Mouse (Mus musculus): ENCODE measurements around the gene Akp3. TPM values are rescaled to one million over a fixed set of nuclear protein-coding genes. Genes with fewer than 3 reads are reported as not detected.

Akp3 gene
- polyA plus RNA-seq (2017; shearing (Covaris generic)), result not detected

DNA sequence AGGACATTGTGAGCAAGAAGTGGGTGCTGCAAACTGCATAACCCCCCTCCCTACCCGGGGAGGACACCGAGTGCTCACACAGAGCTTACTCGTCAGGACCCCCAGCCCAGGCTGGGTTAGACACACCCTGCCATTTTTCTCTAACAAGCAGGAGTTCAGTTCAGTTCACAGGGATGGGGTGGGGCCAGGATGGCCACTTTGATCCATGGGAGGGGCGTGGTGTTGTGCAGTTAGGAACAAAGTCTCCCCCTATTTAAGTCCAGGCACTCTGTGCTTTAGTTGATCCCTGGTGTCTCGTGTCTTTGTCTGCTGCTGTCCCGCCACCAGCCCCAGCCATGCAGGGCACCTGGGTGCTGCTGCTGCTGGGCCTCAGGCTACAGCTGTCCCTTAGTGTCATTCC lies at the start of gene Akp3:
TSS of gene Akp3 (plus strand) at position 301 of the 400 bp plus-strand sequence.
- ATAC-seq, result no peak

GRCm38 (mm10) chr1:87086196-87086595 lies 38.6 kb upstream of the Akp3 start:
- no peak for ATAC-seq

DNA sequence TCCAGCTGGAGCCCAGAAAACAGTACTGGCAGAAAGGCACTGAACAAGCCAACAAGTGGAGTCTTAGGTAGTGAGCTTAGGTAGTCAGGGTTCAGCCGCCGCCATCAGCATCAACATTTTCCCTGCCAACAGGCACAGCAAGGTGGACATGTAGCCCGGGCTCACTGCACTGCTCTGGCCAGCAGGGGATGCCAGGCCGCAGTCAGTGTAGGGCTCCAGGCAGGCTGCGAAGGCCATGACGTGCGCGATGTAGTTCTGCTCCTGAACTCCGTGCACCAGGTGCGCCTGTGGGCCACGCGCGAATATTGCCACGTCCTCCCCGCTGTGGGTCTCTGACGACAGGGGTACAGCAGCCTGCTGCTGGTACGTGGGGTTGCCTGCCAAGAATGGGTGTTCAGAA lies 37.8 kb upstream of the Akp3 start:
- no peak for ATAC-seq

GRCm38 (mm10) chr1:87089251-87089650 lies 35.5 kb upstream of the Akp3 start:
- ATAC-seq, result no peak

DNA sequence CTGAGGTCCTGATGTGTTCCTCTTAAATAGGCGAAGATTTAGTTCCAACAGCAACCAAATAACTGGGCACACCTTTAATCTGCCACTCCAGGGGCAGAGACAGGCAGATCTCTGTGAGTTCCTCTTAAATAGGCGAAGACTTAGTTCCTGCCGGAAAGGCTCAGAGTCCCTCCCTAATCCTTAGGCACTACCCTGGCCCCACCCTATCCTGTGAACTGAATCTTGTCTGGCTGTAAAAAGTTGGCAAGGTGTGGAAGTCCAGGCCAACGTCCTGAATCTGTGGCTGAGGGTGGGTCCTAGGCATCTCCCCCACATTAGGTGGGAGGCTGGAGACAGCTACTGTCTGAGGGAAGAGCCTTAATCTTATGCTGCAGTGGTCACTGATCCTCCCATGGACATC lies 34.9 kb upstream of the Akp3 start, which contains the start of gene Alppl2:
TSS of gene Alppl2 (minus strand) at position 101 of the 400 bp plus-strand sequence.
- no peak for ATAC-seq

DNA sequence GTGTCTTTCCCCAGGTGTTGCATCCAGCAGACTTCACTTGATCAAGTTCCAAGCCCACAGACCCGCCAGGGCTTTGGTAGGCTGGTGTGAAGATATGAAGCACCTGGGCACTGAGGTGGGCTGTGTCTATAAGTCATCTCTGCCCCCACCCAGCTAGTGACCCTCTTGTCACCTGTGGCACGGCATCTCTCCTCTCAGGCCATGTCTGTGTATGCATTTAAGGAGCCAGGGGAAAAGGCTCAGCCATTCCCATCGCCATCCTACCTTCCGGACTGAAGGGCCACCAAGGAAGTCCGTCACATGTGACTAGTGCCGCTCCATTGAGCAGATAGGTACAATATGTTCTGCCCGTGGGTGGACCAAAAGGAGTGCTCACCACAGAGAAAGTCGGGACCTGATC lies 29.1 kb upstream of the Akp3 start:
- no peak for ATAC-seq

GRCm38 (mm10) chr1:87098358-87098975 lies 26.3 kb upstream of the Akp3 start:
- no peak for ATAC-seq

DNA sequence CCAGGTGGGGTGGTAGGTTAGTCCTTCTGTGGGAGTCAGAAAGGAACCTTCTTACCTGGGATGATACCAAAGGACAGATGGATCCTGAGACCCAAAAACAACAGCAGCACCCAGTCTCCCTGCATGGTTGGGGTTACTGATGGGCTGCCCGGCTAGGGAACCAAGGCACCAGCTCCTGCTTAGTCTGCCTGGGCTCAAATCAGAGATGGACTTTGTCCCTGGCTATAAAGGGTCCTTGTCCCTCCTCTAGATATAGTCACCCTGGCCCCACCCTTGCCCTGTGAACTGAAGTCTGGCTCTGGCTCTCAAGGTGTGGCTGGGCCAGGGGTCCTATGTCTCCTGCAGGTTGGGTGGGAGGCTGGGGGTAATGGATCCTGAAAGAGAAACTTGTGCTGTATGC lies 23.4 kb upstream of the Akp3 start, which contains the start of gene Alpi:
TSS of gene Alpi (minus strand) at position 196 of the 400 bp plus-strand sequence.
- no peak for ATAC-seq

DNA sequence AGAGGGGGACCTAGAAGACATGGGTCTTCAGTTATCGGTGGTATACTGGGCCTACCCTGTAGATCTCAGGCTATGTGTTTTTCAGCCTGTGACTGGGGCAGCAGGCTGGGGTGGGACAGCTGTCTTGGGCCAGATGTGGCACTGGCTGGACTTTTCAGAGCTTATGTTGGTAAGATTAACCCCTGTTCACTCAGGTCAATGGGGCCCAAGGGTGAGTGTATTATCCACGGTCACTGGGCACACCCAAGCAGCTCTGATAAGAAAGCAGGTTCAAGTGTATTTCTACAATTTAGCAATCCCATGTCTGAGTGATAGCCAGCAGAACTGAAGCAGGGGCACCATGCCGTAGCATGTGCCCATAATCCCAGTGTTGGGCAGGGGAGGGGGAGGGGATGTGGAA lies 22.7 kb upstream of the Akp3 start:
- no peak for ATAC-seq

- ATAC-seq, result no peak
These were observed 20.8 kb upstream of the Akp3 start for GRCm38 (mm10) chr1:87103936-87104335.

DNA sequence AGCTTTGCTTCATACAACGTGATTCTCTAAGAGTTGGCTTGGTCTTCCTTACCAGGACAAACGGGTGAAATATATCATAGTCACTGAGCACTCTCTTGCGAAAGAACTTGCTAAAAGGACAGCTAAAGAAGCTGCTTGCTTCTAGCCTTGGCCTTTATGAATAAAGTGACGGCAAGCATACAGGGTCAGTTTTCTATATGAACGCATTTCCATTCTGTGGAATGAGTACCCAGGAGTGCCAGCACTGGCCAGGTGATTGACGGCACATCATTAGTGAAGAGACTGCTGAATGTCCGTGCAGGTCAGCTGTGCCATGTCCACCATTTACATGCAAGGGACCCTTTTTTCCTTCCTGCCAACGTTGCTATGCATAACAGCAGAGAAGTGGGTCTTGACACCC lies 18.2 kb upstream of the Akp3 start:
- no peak for ATAC-seq

- ATAC-seq, result no peak
These were observed 16.2 kb upstream of the Akp3 start for GRCm38 (mm10) chr1:87108564-87108963.

- ATAC-seq, result no peak
These were observed 12.9 kb upstream of the Akp3 start for GRCm38 (mm10) chr1:87111719-87112354.

DNA sequence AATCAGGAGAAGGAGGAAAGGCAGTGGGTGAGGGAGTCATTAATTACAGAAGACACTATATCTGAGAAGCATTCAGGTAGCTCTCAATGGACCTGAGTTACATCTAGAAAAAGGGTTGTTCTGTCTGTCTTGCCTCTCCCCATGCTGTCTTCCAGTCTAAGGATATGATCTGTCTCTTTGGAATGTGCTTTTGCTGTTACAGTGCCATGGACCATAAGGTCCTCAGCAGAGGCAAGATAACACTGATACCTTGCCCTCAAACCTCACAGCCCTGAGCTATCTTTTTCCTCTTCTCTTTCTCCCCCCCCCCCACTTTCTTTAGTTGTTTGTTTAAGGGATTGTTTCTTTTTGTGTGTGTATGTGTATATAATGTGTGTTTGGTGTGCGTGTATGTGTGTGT lies 10.0 kb upstream of the Akp3 start:
- no peak for ATAC-seq

GRCm38 (mm10) chr1:87127206-87128030 lies 2.6 kb downstream of the Akp3 start:
- ATAC-seq, result no peak

DNA sequence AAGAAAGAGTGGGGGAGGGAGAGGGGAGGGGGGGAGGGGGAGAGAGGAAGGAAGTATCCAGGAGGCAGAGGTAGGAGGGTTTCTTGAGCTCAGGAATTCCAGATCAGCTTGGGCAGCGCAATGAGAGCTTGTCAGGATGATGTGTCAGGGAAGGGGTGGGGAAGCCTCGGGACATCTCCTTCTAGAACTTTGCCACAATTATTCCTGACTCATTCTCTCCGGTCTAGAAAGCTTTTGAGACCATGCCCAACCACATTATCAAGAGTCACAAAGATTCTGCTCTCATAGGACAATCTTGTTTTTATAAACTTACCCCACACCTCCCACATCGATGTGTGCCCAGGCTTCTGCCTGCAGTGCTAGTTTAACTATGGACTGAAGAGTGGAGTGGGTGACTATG lies 7.0 kb downstream of the Akp3 start:
- no peak for ATAC-seq

DNA sequence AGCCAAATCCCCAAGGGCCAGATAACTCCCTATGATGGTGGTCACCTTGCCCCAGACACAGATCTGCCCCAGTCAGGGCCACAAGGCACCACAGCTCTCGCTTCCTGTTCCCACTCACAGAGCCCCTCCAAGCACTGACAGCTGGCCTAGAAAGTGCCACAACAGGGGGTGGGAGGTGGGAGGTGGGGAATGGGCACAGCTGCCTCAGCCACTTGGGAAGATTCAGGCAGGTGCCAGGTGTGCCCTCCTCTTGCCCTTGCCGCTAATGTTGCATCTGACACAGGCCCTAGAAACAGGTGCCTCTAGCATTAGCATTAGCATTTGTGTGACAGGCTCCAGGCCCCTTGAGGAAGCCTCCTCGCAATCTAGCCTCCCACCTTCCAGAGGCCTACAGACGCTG lies 16.8 kb downstream of the Akp3 start:
- ATAC-seq, result no peak

- ATAC-seq, result no peak
These were observed 17.7 kb downstream of the Akp3 start for GRCm38 (mm10) chr1:87142456-87142855.

- ATAC-seq, result no peak
These were observed 18.4 kb downstream of the Akp3 start for GRCm38 (mm10) chr1:87143141-87143540.

DNA sequence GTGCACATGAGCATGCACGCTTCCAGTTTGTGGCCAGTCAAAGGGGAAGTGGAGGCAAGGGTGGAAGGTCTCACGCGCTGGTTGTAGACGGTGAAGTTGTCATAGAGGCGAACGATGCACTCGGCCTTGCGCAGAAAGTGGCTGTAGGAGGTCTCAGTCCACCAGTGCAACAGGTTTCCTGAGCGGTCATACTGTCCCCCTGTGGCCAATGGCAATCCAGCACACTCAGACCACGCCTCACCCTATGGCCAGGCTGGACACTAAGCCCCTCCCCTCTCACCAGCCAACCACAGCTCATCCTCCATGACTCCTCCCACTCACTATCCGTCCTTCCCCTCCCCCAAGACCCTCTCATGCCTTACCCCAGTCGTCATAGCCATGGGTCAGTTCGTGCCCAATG lies 24.6 kb downstream of the Akp3 start:
- no peak for ATAC-seq

- ATAC-seq, result no peak
These were observed 26.5 kb downstream of the Akp3 start for GRCm38 (mm10) chr1:87151286-87151685.

GRCm38 (mm10) chr1:87153776-87154500 lies 29.2 kb downstream of the Akp3 start:
- no peak for ATAC-seq
